Mouse (Mus musculus) small intestine, adult 10 weeks (tissue): ENCODE results near the gene Tmprss13. TPM values are rescaled to one million over a fixed set of nuclear protein-coding genes. Genes with fewer than 3 reads are reported as not detected.

Source experiments
- polyA plus RNA-seq: library from polyadenylated mRNA; stranded (reverse); fragments of 350-450 nt; fragmentation: Illumina TruSeq; extraction: RNeasy Lipid Tissue Mini Kit (QIAGEN cat#74804); gene quantifications from one replicate; pipeline ENCODE4 v1.2.3, GENCODE M21; 2014; ENCODE audit warnings: low replicate concordance

The Tmprss13 gene
- not detected for polyA plus RNA-seq

DNA sequence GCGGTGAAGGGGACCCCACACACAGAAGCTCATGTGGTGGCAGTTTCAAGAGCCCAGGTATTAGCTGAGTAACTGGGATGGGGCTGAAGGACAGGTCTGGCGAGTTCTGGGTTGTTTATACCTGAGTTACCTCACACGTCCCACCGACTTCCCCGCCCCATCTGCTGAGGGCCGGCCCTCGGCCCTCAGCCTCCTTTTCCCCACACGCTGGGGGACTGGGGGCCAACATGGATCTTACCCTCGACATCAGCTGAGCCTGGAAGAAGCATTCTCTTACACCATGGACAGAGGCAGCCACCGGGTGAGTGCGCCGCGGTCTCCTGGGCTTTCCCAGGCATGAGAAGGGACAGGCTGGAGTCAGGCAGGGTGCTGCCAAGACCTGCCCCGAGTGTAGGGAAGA, at the start of gene Tmprss13:
TSS of gene Tmprss13 (plus strand) at position 246 of the 400 bp plus-strand sequence.

DNA sequence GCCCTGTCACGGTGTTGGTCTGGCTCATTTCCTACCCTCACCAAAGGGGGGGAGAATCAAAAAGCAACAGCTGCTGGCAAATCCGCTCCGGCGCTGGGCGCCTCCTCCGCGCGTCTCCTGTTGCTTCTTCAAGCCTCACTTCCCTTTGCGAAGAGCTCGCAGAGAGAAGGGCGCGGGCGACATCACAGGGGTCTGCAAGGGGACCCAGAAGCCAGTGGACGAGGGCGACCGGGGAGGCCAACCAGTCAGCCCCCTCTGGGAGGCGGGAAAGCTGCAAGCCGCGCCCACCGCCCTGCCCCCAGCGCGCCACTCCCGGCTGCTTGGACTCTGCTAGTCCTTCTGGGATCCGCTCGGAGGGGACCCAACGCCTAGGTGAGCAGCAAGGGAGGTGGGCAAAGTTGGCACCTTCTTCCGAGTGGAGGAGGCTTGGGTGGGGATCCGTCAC, 51.2 kb downstream of the Tmprss13 start, which contains the start of gene Fxyd6:
TSS of gene Fxyd6 (plus strand) at position 69 of the 445 bp plus-strand sequence.

Other genes starting within 250 kb of the Tmprss13 start
- gene Jaml, start 239.9 kb upstream of the Tmprss13 start, polyA plus RNA-seq: 148 TPM
- 1.0 TPM for gene Scn2b, start 201.3 kb upstream of the Tmprss13 start, polyA plus RNA-seq
- not detected for gene Scn4b, start 180.7 kb upstream of the Tmprss13 start, polyA plus RNA-seq
- gene BC049352, start 137.1 kb upstream of the Tmprss13 start, polyA plus RNA-seq: not detected
- 30.0 TPM for gene Tmprss4, start 115.0 kb upstream of the Tmprss13 start, polyA plus RNA-seq
- 0.33 TPM for gene Il10ra, start 50.0 kb upstream of the Tmprss13 start, polyA plus RNA-seq
- 0.37 TPM for gene Fxyd6, start 51.1 kb downstream of the Tmprss13 start, polyA plus RNA-seq
- gene Fxyd2, start 80.6 kb downstream of the Tmprss13 start, polyA plus RNA-seq: not detected
- gene Dscaml1, start 107.5 kb downstream of the Tmprss13 start, polyA plus RNA-seq: not detected